ENCODE assay signal across 21 mouse cellular contexts in genomic region chr16:96434024-96434785, GRCm38 (mm10). TPM values are rescaled to one million over a fixed set of nuclear protein-coding genes. Genes with fewer than 3 reads are reported as not detected.
"Had no signal": no experiment of that assay in that cellular context is flagged by ENCODE, and none has a peak within 500 bp of the region (broad histone marks: within the 10 kb centered on the region; RNA-seq: fewer than 3 reads in every experiment).

No protein-coding gene starts in this region.

- H3K4me1 ChIP-seq: liver, embryonic 13.5 days; midbrain, embryonic 12.5 days; midbrain, embryonic 15.5 days; neural tube, embryonic 12.5 days; neural tube, embryonic 15.5 days had no signal

- H3K27ac ChIP-seq: kidney, postnatal 0 days; layer of hippocampus, adult 2 months; liver, embryonic 13.5 days; macrophage; midbrain, embryonic 12.5 days; midbrain, embryonic 15.5 days; neural tube, embryonic 12.5 days; neural tube, embryonic 15.5 days had no signal

- H3K27me3 ChIP-seq: liver, embryonic 13.5 days; midbrain, embryonic 12.5 days; midbrain, embryonic 15.5 days; neural tube, embryonic 12.5 days; neural tube, embryonic 15.5 days had no signal

- H3K36me3 ChIP-seq: liver, embryonic 13.5 days; midbrain, embryonic 12.5 days; midbrain, embryonic 15.5 days; neural tube, embryonic 12.5 days; neural tube, embryonic 15.5 days had no signal

- H3K4me3 ChIP-seq: layer of hippocampus, adult 2 months; liver, embryonic 13.5 days; midbrain, embryonic 12.5 days; midbrain, embryonic 15.5 days; neural tube, embryonic 12.5 days; neural tube, embryonic 15.5 days had no signal

- ATAC-seq: midbrain, embryonic 15.5 days had no signal

- H3K4me2 ChIP-seq: liver, embryonic 13.5 days; midbrain, embryonic 12.5 days; midbrain, embryonic 15.5 days; neural tube, embryonic 12.5 days; neural tube, embryonic 15.5 days had no signal

- DNase-seq: kidney, adult 11 months; layer of hippocampus, adult 9-11 months; liver, embryonic 13.5 days; lung, adult 2 months; right cerebral cortex, adult 18-20 months; right cerebral cortex, postnatal 14 days; right cerebral cortex, postnatal 4 days; thymus, adult 2 months; thymus, postnatal 14 days; thymus, postnatal 4 days had no signal

- H3K9me3 ChIP-seq: liver, embryonic 13.5 days; midbrain, embryonic 12.5 days; midbrain, embryonic 15.5 days; neural tube, embryonic 12.5 days; neural tube, embryonic 15.5 days had no signal

- H3K9ac ChIP-seq: liver, embryonic 13.5 days; midbrain, embryonic 12.5 days; midbrain, embryonic 15.5 days; neural tube, embryonic 12.5 days; neural tube, embryonic 15.5 days had no signal

RNA-seq across cellular contexts. Expression of gene Itgb2l, which starts 9.2 kb away (rescaled TPM):
- total RNA-seq: layer of hippocampus, adult 2 months; layer of hippocampus, postnatal 25 days; left cerebral cortex, adult 18-20 months; left cerebral cortex, postnatal 25 days; liver, adult 2 months had no signal
- polyA plus RNA-seq: liver, adult 2 months; midbrain, embryonic 12.5 days; midbrain, embryonic 15.5 days had no signal

RNA-seq across cellular contexts. Expression of gene Pcp4, which starts 33.2 kb away (rescaled TPM):
- total RNA-seq: liver, adult 2 months had no signal
- polyA plus RNA-seq: liver, adult 2 months; macrophage; thymus, adult 2 months had no signal
